Mouse (Mus musculus): Measurements from ENCODE around the gene Slc39a11.

The Slc39a11 gene

DNA sequence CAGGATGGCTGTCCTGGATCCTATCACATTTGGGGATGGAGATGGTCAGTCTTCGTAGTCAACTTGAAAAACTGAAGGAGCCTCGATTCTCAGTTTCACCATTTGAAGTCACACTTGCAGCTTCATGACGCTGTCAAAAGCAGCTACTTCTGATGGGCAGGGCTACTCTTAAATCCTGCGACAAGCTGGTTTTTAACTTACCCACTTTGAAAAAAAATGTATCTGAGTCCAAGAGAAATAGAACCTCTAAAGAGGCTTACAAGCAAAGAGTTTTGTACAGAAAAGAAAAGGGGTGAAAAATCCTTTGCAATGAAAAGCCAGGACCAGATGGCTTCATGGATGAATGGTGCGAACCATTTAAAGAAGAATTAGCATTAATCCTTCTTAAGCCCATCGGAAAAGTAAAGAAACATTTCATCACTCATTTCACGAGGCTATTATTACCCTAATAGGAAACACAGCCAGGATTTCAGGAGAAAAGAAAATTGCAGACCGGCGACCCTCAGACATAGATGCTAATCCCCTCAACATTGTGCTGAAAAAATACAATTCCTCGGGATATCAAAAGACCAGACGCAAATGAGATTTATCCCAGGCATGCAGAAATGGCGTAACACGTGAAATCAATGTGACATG, 437.4 kb downstream of the Slc39a11 start:
- DNase-seq: no peak

GRCm38 (mm10) chr11:113209220-113209878, 440.5 kb downstream of the Slc39a11 start:
- DNase-seq: peak; percentile 17 to 43

GRCm38 (mm10) chr11:113208521-113209072, 441.3 kb downstream of the Slc39a11 start:
- no peak for DNase-seq

DNA sequence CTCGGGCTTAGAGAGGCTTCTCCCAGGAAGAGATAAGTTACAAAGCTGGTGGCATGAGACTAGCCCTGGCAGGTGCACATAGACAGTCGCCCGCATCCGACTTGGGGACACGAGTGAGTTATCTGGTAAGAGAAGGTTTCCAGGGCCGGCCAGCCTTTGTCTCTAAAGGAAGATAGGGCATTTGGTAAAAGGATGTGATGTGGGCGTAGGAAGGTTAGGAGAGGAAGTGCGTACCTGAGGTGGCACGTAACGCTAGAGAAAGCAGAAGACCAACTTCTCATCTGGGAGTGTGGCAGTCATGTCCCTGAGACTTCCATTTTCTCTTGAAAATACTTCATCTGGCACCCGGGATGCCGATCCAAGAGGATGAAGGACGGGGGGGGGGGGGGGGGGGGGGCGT, 441.9 kb downstream of the Slc39a11 start:
- DNase-seq: no peak

GRCm38 (mm10) chr11:113206099-113206498, 443.8 kb downstream of the Slc39a11 start:
- DNase-seq: no peak

DNA sequence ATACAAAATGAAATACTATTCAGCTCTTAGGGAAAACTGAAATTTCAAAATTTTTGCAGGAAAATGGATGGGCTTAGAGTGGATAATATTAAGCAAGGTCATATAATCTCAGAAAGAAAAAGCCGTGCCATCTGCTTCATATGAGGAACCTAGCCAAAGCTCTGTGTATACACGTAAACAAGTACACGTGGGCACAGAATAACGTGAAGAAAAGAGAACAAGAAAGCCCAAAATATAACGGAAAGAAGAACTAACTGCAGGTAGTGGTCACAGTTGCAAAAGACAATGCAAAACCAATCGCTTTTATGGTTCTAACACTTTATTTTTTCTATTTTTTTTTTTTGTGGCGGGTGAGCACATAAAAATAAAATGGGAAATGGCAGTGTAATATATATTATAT, 446.9 kb downstream of the Slc39a11 start:
- DNase-seq: no peak

DNA sequence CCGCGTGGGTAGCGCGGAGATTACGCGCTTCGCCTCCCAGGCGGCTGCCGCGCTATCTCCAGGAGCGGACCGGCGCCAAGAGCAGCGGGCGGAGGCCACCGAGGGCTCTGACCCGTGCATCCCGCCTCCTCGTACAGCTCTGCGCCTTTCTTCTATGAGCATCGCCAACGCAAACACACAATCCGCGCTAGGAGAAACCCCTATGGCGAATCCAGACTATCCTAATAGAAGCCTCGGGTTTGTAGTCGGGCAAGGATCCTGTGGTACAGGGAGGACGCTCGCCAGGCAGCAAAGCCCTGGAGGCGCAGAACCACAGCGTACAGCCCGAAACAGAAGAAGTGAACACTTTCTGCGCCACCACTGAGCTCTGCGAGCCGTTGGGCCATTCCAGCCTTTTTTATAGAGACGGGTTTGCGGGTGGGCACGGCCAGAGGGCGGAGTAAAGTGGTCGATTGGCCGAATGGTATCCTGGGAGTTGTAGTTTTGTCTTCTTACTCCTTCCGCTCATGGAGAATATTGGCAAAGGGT, 448.3 kb downstream of the Slc39a11 start:
- peak; percentile 79 to 84 for DNase-seq

DNA sequence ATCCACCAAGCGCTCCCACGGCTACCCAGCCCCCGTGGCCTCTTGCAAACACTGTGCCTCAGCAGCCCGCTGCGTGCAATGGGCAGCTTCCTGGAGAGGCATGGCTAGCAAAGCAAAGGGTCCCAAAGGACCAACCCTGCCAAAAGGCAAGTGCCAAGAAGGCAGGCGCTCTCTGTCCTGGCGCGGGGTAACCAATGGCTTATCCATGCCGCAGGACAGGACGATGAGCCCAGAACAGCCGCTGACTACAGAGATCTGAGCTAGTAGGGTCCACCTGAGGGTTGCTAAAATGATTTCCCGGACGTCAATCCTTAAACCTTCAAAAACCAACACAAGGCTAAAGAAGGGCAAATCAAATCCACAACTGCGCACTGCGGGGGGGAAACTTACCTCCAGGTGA, 449.0 kb downstream of the Slc39a11 start:
- peak in 1 of 2 experiments; percentile 20 for DNase-seq

- DNase-seq: peak in 1 of 2 experiments; percentile 35
Measured at GRCm38 (mm10) chr11:113198586-113198985, 451.3 kb downstream of the Slc39a11 start.

DNA sequence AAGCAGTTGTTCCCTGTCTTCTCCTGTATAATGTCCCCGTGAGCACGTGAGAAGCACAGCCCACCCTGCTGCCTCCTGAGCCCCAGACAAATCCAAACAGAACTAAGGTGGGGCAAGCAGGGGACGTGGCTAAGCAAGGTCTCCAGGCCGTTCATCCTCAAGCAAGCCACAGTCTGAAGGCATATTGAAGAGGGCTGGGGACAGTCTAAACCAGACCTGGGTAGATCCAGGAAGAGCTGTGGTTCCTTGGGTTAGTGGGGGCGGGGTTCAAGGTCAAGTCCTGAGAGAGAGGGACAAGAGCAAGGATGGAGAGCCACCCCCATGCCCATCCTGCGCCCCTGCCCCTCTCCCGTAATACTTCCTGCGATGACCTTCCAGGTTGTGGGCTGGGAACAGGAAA, 452.3 kb downstream of the Slc39a11 start:
- no peak for DNase-seq

DNA sequence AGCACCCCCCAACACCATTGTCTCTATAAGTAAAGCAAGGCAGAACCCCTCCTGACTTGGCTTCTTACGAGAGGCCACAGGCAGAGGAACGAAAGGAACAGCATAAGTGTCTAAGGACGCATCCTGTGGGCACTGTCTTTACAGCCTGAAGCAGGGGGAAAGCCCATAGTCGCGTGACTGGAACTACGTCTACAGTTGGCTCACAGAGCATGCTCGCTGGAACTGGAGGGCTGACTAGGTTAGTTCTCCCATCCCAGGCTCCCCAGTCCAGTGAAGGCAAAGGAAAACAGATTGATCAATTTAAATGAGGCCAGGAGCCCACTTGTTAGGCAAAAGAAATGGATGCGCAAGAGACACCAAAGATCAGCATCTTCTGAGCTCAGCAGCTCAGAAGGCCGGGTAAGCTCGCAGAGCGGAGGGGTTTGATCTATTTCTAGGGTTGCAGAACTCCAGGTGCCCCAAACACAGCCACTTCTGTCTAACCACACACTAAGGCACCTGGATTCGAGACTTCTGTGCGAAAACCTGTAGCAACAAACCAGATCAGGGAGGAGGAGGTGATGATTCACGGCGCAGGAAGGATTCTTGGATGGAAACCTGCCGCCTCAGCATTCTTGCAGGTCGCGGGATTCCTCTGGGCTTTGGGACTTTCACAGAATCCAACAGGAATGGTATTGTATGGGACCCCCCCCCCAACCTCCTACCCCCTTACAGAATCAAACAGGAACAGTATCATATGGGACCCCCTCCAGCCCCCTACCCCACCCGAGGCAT, 453.5 kb downstream of the Slc39a11 start:
- peak in 1 of 2 experiments; percentile 8 for DNase-seq

All from lung, postnatal 4 days (tissue).